Mouse (Mus musculus): ENCODE data around the gene Gng8.

Gene Gng8

GRCm38 (mm10) chr7:16891641-16892351, at the start of gene Gng8:
TSS of gene Gng8 (plus strand) at chr7:16891786.
- DNase-seq = peak; percentile 68 to 86

- peak; percentile 89 to 95 for DNase-seq
Observed at GRCm38 (mm10) chr7:16842645-16843063, 48.9 kb upstream of the Gng8 start, which contains the start of gene Prkd2. TSS of gene Prkd2 (plus strand) at chr7:16842902.

- peak; percentile 58 to 66 for DNase-seq
Observed at GRCm38 (mm10) chr7:16843441-16844171, 48.0 kb upstream of the Gng8 start.

- DNase-seq = peak in 1 of 2 experiments; percentile 10
Observed at GRCm38 (mm10) chr7:16844696-16845071, 46.9 kb upstream of the Gng8 start.

GRCm38 (mm10) chr7:16845072-16845819, 46.3 kb upstream of the Gng8 start:
- peak; percentile 66 to 73 for DNase-seq

GRCm38 (mm10) chr7:16845820-16846167, 45.8 kb upstream of the Gng8 start:
- DNase-seq = peak in 1 of 2 experiments; percentile 11

- DNase-seq = no peak
Observed at GRCm38 (mm10) chr7:16846775-16847174, 44.8 kb upstream of the Gng8 start.

GRCm38 (mm10) chr7:16847507-16847906, 44.1 kb upstream of the Gng8 start:
- DNase-seq = no peak

GRCm38 (mm10) chr7:16848579-16848978, 43.0 kb upstream of the Gng8 start:
- peak; percentile 25 to 45 for DNase-seq

GRCm38 (mm10) chr7:16851636-16852035, 40.0 kb upstream of the Gng8 start:
- no peak for DNase-seq

- no peak for DNase-seq
Observed at GRCm38 (mm10) chr7:16853302-16853831, 38.2 kb upstream of the Gng8 start.

GRCm38 (mm10) chr7:16858336-16858735, 33.2 kb upstream of the Gng8 start:
- DNase-seq = peak in 1 of 2 experiments; percentile 55

- peak in 1 of 2 experiments; percentile 68 for DNase-seq
Observed at GRCm38 (mm10) chr7:16859902-16860651, 31.5 kb upstream of the Gng8 start.

GRCm38 (mm10) chr7:16867488-16867887, 24.1 kb upstream of the Gng8 start:
- no peak for DNase-seq

GRCm38 (mm10) chr7:16869497-16869896, 22.1 kb upstream of the Gng8 start:
- DNase-seq = no peak

- DNase-seq = no peak
Observed at GRCm38 (mm10) chr7:16871600-16871999, 20.0 kb upstream of the Gng8 start.

GRCm38 (mm10) chr7:16872478-16872877, 19.1 kb upstream of the Gng8 start:
- no peak for DNase-seq

- no peak for DNase-seq
Observed at GRCm38 (mm10) chr7:16873392-16873791, 18.2 kb upstream of the Gng8 start.

GRCm38 (mm10) chr7:16874190-16874589, 17.4 kb upstream of the Gng8 start:
- peak; percentile 62 to 81 for DNase-seq

- peak; percentile 98 to 99 for DNase-seq
Observed at GRCm38 (mm10) chr7:16874756-16875309, 16.8 kb upstream of the Gng8 start.

- no peak for DNase-seq
Observed at GRCm38 (mm10) chr7:16875310-16875325, 16.5 kb upstream of the Gng8 start, which contains the start of gene Dact3. TSS of gene Dact3 (plus strand) at chr7:16875317.

GRCm38 (mm10) chr7:16875326-16875725, 16.3 kb upstream of the Gng8 start:
- DNase-seq = no peak

- DNase-seq = no peak
Observed at GRCm38 (mm10) chr7:16876006-16876405, 15.6 kb upstream of the Gng8 start.

Data from spleen, adult 18-20 months (tissue).